Mouse (Mus musculus) brain, embryonic 14.5 days (tissue): ENCODE measurements around the gene Unc5b.

ENCODE experiments used
- CTCF ChIP-seq: fragments of 200-500 bp; IDR thresholded peaks from 2 replicates; pipeline ENCODE4 v1.5.1; 2012; ENCODE audit warnings: inconsistent platforms, mild to moderate bottlenecking, moderate library complexity, borderline replicate concordance; ENCODE audit not compliant: insufficient read depth, insufficient read length; ENCODE audit errors: extremely low read depth
- POLR2A ChIP-seq: fragments of 200-500 bp; IDR thresholded peaks from 2 replicates; pipeline ENCODE4 v1.6.1; 2012; ENCODE audit warnings: mild to moderate bottlenecking, inconsistent platforms, borderline replicate concordance; ENCODE audit not compliant: poor library complexity, insufficient read depth, insufficient read length, severe bottlenecking; ENCODE audit errors: extremely low read depth

DNA sequence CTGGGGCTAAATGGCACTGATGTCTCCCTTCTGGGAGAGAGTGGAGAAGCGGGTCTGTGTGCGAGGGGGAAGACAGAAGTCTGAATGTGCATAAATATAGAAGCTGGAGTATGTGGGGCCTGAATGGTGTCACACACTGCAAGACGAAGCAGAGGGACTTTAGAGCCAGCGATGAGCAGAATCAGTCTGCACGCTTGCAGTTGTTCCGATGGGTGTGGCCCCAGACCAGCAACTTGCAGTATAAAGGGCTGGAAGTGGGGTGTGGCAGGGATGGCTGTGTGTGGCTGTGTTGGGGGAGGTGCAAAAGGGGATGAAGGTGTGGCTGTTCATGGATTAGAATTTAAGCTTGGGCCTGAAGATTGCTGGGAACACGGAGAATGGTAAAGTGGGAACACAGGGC, 62.8 kb downstream of the Unc5b start:
- TF ChIP-seq POLR2A (no peak), CTCF (no peak)
